9 mouse cellular contexts compared by ENCODE assay signal in the genomic region with DNA sequence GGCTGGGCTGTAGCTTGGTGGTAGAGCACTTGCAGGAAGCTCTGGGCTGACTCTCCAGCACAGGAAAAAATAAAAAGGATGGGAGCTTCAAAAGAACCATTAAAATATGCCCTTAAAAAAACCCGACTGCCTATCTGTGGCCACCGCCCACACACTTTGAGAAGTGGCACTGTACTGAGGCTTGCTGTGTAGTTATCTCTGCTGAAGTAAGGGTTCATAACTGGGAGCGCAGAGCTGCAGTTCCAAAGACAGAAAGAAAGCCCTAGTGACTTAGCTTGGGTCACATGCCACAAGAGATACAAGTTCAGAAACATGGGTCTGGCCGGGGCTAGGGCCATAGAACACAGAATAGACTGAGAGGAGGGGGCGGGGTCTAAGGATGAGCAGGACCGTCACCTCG. TPM values are rescaled to one million over a fixed set of nuclear protein-coding genes. Genes with fewer than 3 reads are reported as not detected.
DNase-seq lines count a peak whose midpoint lies in the region; ATAC-seq and TF ChIP-seq lines count a peak whose summit lies in the region.
"Had no signal": no experiment of that assay in that cellular context is flagged by ENCODE, and none has a peak within 500 bp of the region (broad histone marks: within the 10 kb centered on the region; RNA-seq: fewer than 3 reads in every experiment).

No protein-coding gene starts in this region.

- intact Hi-C loops in heart, adult 2 months (cut with DNase I): loop anchor here (2.0 kb wide), 1 partner anchor 13 kb away; no protein-coding TSS in a partner anchor
- intact Hi-C loops in heart, postnatal 25 days (cut with DNase I): loop anchor here (2.0 kb wide), 1 partner anchor 13 kb away; no protein-coding TSS in a partner anchor

- no peak for TF ChIP-seq POLR2A in heart, adult 2 months (IDR thresholded peaks at IDR 0.05; ENCODE audit: insufficient read depth, low read depth, low read length)

- WGBS in heart, adult 2 months: 54% methylated on average over 7 of the region's 7 CpGs
- WGBS in lung, embryonic 16.5 days: 60% methylated on average over 7 of the region's 7 CpGs
- WGBS in intestine, embryonic 14.5 days: 78% methylated on average over 7 of the region's 7 CpGs

- H3K79me2 ChIP-seq in heart, adult 2 months (replicated peaks; ENCODE audit: control insufficient read depth, insufficient read depth, low read length): 0 out of 2 replicates have a peak, but pooled peaks cover 1% of the 10 kb centered on the region

- TF ChIP-seq EP300 in heart, adult 2 months (IDR thresholded peaks at IDR 0.05; ENCODE audit: insufficient read depth, low read depth, low read length): no peak

- peak overlapping the region; percentile 63 for H3K27ac ChIP-seq in heart, adult 2 months
- peak overlapping the region; percentile 34; the same call in 1 of the 2 replicates for H3K27ac ChIP-seq in lung, embryonic 16.5 days (ENCODE audit: low read length)
- H3K27ac ChIP-seq in intestine, embryonic 14.5 days (ENCODE audit: low read depth): peak overlapping the region; percentile 23; the same call in 1 of the 2 replicates

- ATAC-seq in lung, embryonic 16.5 days (ENCODE audit: low read depth): no peak
- no peak for ATAC-seq in intestine, embryonic 14.5 days (replicated peaks; ENCODE audit: low FRiP score, low TSS enrichment, low read depth)

- TF ChIP-seq CTCF in heart, adult 2 months (IDR thresholded peaks at IDR 0.05): no peak

- no peak for DNase-seq in heart, adult 2 months
- no peak for DNase-seq in heart, postnatal 25 days (ENCODE audit: low spot score)
- DNase-seq in lung, postnatal 36 days: no peak
- DNase-seq in intestine, embryonic 14.5 days (ENCODE audit: low spot score): no peak
- DNase-seq in spleen, postnatal 36 days (ENCODE audit: low spot score in 2 of 2): peak; percentile 29 to 58
- no peak for DNase-seq in adrenal gland, adult 18-20 months (ENCODE audit: low spot score in 2 of 2)
- DNase-seq in adrenal gland, adult 2 months: no peak

- H3K4me2 ChIP-seq in lung, embryonic 16.5 days (ENCODE audit: low read depth, low read length): no peak overlapping the region
- no peak overlapping the region for H3K4me2 ChIP-seq in intestine, embryonic 14.5 days (ENCODE audit: low read length)

- H3K27me3 ChIP-seq in heart, adult 2 months (ENCODE audit: control insufficient read depth, insufficient read depth, low read length): no peaks in the 10 kb centered on the region
- no peaks in the 10 kb centered on the region for H3K27me3 ChIP-seq in lung, embryonic 16.5 days (ENCODE audit: control insufficient read depth, insufficient read depth, low read depth, low read length)
- no peaks in the 10 kb centered on the region for H3K27me3 ChIP-seq in intestine, embryonic 14.5 days (replicated peaks; ENCODE audit: control insufficient read depth, insufficient read depth, low read length)
- H3K27me3 ChIP-seq: CH12.LX had no signal

- H3K4me1 ChIP-seq in heart, adult 2 months (ENCODE audit: control insufficient read depth, insufficient read depth, low read length): peaks cover 23% of the 10 kb centered on the region
- H3K4me1 ChIP-seq in lung, embryonic 16.5 days (replicated peaks; ENCODE audit: control insufficient read depth, insufficient read depth, low read length): peaks cover 53% of the 10 kb centered on the region
- H3K4me1 ChIP-seq in intestine, embryonic 14.5 days (replicated peaks; ENCODE audit: control insufficient read depth, insufficient read depth, low read length): peaks cover 55% of the 10 kb centered on the region

- H3K9me3 ChIP-seq in lung, embryonic 16.5 days (ENCODE audit: control insufficient read depth, low read length): no peaks in the 10 kb centered on the region
- H3K9me3 ChIP-seq in intestine, embryonic 14.5 days (ENCODE audit: control insufficient read depth, low read length): no peaks in the 10 kb centered on the region

- H3K4me3 ChIP-seq in heart, adult 2 months: no peak overlapping the region
- no peak overlapping the region for H3K4me3 ChIP-seq in lung, embryonic 16.5 days (ENCODE audit: low read length)
- H3K4me3 ChIP-seq in intestine, embryonic 14.5 days (ENCODE audit: low read depth, low read length): no peak overlapping the region

- no peak overlapping the region for H3K9ac ChIP-seq in heart, adult 2 months (ENCODE audit: low read depth, low read length)
- H3K9ac ChIP-seq in lung, embryonic 16.5 days (ENCODE audit: low read length): no peak overlapping the region
- no peak overlapping the region for H3K9ac ChIP-seq in intestine, embryonic 14.5 days (ENCODE audit: low read length)

- peaks cover 10% of the 10 kb centered on the region for H3K36me3 ChIP-seq in heart, adult 2 months (ENCODE audit: control insufficient read depth, insufficient read depth, low read length)
- H3K36me3 ChIP-seq in lung, embryonic 16.5 days (ENCODE audit: control insufficient read depth, insufficient read depth, low read length): no peaks in the 10 kb centered on the region; the same call in 1 of the 2 replicates
- H3K36me3 ChIP-seq in intestine, embryonic 14.5 days (ENCODE audit: control insufficient read depth, insufficient read depth, low read length): 0 out of 2 replicates have a peak, but pooled peaks cover 4% of the 10 kb centered on the region

RNA-seq across cellular contexts. Expression of a gene that starts 5.2 kb away (rescaled TPM):
- 10 to 100 TPM; 54.4 to 61.8 TPM for total RNA-seq in heart, adult 2 months (2021)
- polyA plus RNA-seq in heart, adult 2 months (2012; rRNA removed): 64.3 and 65.1 TPM in 2 replicates
- 10 to 100 TPM; 71.7 to 83.3 TPM for total RNA-seq in heart, postnatal 25 days (2021)
- polyA plus RNA-seq in lung, embryonic 16.5 days (2015; fragmentation: Nextera tagmentation; extraction: Ambion mirVana): 26.3 and 30.1 TPM in 2 replicates
- 37.6 and 38.1 TPM in 2 replicates for polyA plus RNA-seq in intestine, embryonic 14.5 days (2014; fragmentation: Nextera tagmentation; extraction: Ambion mirVana)
- 10 to 100 TPM; 27.4 to 34.7 TPM for total RNA-seq in adrenal gland, adult 18-20 months (2021)
- 10 to 100 TPM; 34.1 to 56.7 TPM for total RNA-seq in adrenal gland, adult 2 months (2021)
- polyA plus RNA-seq in adrenal gland, adult 2 months (2012; rRNA removed): 37.6 and 49.4 TPM in 2 replicates

Comparison
In these comparisons a context has a peak if more than half of its experiments do, and no peak if none do; other contexts are left out.
1. DNase-seq: peak in spleen, postnatal 36 days (2 of 2); none in heart, adult 2 months (0 of 2), heart, postnatal 25 days (single experiment), lung, postnatal 36 days (single experiment), intestine, embryonic 14.5 days (single experiment), adrenal gland, adult 18-20 months (0 of 2) and adrenal gland, adult 2 months (single experiment).
2. Peak in every context shown above with its lines, with median percentiles within 50 percentile points of each other: H3K27ac ChIP-seq.